Mouse (Mus musculus) ES-E14 (cell line): ENCODE measurements around the gene Fgf11. TPM values are rescaled to one million over a fixed set of nuclear protein-coding genes. Genes with fewer than 3 reads are reported as not detected.
A peak's percentile ranks its signal among the peaks of the same experiment; 100 is the strongest.

Experiments used
- DNase-seq: peaks from one replicate; pipeline ENCODE4 v3.0.0-alpha.2; 2013; ENCODE audit warnings: low read depth, low spot score
- H3K27ac ChIP-seq: 2 replicates; pipeline ENCODE4 v1.5.1; 2012; ENCODE audit warnings: low read depth, mild to moderate bottlenecking, low read length, moderate library complexity, mixed read lengths; ENCODE audit not compliant: poor library complexity, insufficient read depth, severe bottlenecking
- H3K36me3 ChIP-seq: 2 replicates; pipeline ENCODE4 v1.6.1; 2012; ENCODE audit warnings: mild to moderate bottlenecking, low read length, moderate library complexity, mixed read lengths; ENCODE audit not compliant: control insufficient read depth, poor library complexity, insufficient read depth, severe bottlenecking
- H3K4me1 ChIP-seq, 2 experiments: fragments of 150-350 bp in 1 of 2; sonication (generic) in 1 of 2; 2 replicates each; pipeline ENCODE4 v1.6.1; 2012; ENCODE audit warnings: low read length in 2 of 2, mild to moderate bottlenecking in 1 of 2, mixed read lengths in 1 of 2; ENCODE audit not compliant: control insufficient read depth in 2 of 2, insufficient read depth in 2 of 2, poor library complexity in 1 of 2
- H3K4me3 ChIP-seq, 2 experiments: fragments of 150-350 bp in 1 of 2; sonication (generic) in 1 of 2; 2 replicates each; pipeline ENCODE4 v1.5.1; 2012; ENCODE audit warnings: low read length in 2 of 2, low read depth in 1 of 2, mild to moderate bottlenecking in 1 of 2, mixed read lengths in 1 of 2; ENCODE audit not compliant: insufficient read depth in 1 of 2, poor library complexity in 1 of 2, severe bottlenecking in 1 of 2
- H3K9ac ChIP-seq: 2 replicates; pipeline ENCODE4 v1.6.1; 2012; ENCODE audit warnings: low read depth, mild to moderate bottlenecking, low read length, mixed read lengths; ENCODE audit not compliant: poor library complexity, insufficient read depth, severe bottlenecking
- H3K9me3 ChIP-seq: fragments of 150-350 bp; sonication (generic); 2 replicates; pipeline ENCODE4 v1.6.1; 2012; ENCODE audit warnings: low read depth, mild to moderate bottlenecking, low read length; ENCODE audit not compliant: control insufficient read depth, insufficient read depth
- CHD2 ChIP-seq: IDR thresholded peaks from 2 replicates; pipeline ENCODE4 v1.6.1; 2014; ENCODE audit warnings: mild to moderate bottlenecking, low read depth, low read length, inconsistent platforms
- HCFC1 ChIP-seq: IDR thresholded peaks from 2 replicates; pipeline ENCODE4 v1.6.1; 2012; ENCODE audit warnings: low read length, inconsistent platforms, borderline replicate concordance; ENCODE audit not compliant: insufficient read depth
- MAFK ChIP-seq: IDR thresholded peaks from 2 replicates; pipeline ENCODE4 v1.6.1; 2014; ENCODE audit warnings: mild to moderate bottlenecking, low read depth, low read length, inconsistent platforms; ENCODE audit not compliant: insufficient read depth
- ZC3H11A ChIP-seq: IDR thresholded peaks from 2 replicates; pipeline ENCODE4 v1.6.1; 2012; ENCODE audit warnings: low read depth, mild to moderate bottlenecking, inconsistent platforms, low read length, borderline replicate concordance
- ZNF384 ChIP-seq: IDR thresholded peaks from 2 replicates; pipeline ENCODE4 v1.6.1; 2012; ENCODE audit warnings: low read depth, low read length, inconsistent platforms
- in situ Hi-C, 2 experiments: fragments of 600-800 bp; cut with MboI; formaldehyde crosslinking; loops; one replicate each; pipeline ENCODE4 v1.15.1; 2025; ENCODE audit warnings: low sequenced_read_pairs in 2 of 2, inconsistent platforms in 1 of 2; ENCODE audit not compliant: unreplicated experiment in 2 of 2
- total RNA-seq: library from RNA; depleted of rRNA; stranded (reverse); fragments of 300-350 nt; gene quantifications from 2 replicates; pipeline ENCODE4 v1.2.3, GENCODE M21; 2012

Gene Fgf11
- total RNA-seq, 1 experiment: 0.31 TPM

DNA sequence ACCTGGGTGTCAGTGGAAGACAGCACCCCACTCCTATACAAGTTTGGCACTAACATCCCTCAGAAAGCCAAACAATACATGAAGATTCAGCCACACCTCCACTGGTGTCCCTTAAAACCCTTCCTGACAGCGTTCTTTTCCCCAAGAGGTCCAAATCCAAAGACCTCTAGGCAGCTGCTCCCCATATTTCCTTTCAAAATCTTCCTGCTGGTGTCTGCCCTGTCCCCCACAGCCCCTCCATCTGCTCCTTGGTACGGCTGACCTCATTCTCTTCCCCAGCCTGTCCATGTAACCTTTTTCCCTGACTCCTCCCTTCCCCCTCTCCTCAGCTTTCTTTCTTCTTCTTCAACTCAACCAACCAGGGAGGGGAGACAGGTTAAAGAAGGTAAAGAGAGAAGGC is 21.8 kb upstream of the Fgf11 start:
- TF ChIP-seq HCFC1: no peak
- TF ChIP-seq ZNF384: no peak
- no peak for TF ChIP-seq CHD2
- TF ChIP-seq MAFK: no peak
- TF ChIP-seq ZC3H11A: no peak
- peaks cover 0 to 9% of the 10 kb centered on the region in 2 experiments; a peak in 1 of 4 replicates for H3K4me1 ChIP-seq
- H3K9ac ChIP-seq: no peak overlapping the region
- no peak for DNase-seq
- peaks cover 12% of the 10 kb centered on the region; the same call in 1 of the 2 replicates for H3K36me3 ChIP-seq
- no peak overlapping the region for H3K27ac ChIP-seq
- H3K9me3 ChIP-seq: no peaks in the 10 kb centered on the region
- in situ Hi-C loops: no loop called here
- H3K4me3 ChIP-seq: no peak overlapping the region

- Histone ChIP-seq H3K36me3 (peaks cover 9% of the 10 kb centered on the region; the same call in 1 of the 2 replicates), H3K9ac (no peak within 1 kb of the TSS), H3K9me3 (no peaks in the 10 kb centered on the region), H3K4me3 (no peak within 1 kb of the TSS), H3K4me1 (peaks cover 0 to 12% of the 10 kb centered on the region in 2 experiments; a peak in 1 of 4 replicates), H3K27ac (no peak within 1 kb of the TSS)
- DNase-seq: no peak
- in situ Hi-C loops: no loop called here
- no peak for TF ChIP-seq MAFK
- no peak for TF ChIP-seq HCFC1
- no peak for TF ChIP-seq ZNF384
- TF ChIP-seq CHD2: no peak
- no peak for TF ChIP-seq ZC3H11A
Observed at GRCm38 (mm10) chr11:69822080-69822479, 20.4 kb upstream of the Fgf11 start, which contains the start of gene Spem1. Gene Spem1, minus strand, starts transcription at chr11:69822180.

GRCm38 (mm10) chr11:69818871-69819270 is 17.2 kb upstream of the Fgf11 start:
- H3K27ac ChIP-seq: no peak overlapping the region
- no peaks in the 10 kb centered on the region for H3K36me3 ChIP-seq
- in situ Hi-C loops: no loop called here
- no peak for TF ChIP-seq ZNF384
- no peak for TF ChIP-seq HCFC1
- TF ChIP-seq MAFK: no peak
- no peak for TF ChIP-seq CHD2
- TF ChIP-seq ZC3H11A: no peak
- no peaks in the 10 kb centered on the region for H3K9me3 ChIP-seq
- peaks cover 2 to 7% of the 10 kb centered on the region in 2 experiments; a peak in 1 of 4 replicates for H3K4me1 ChIP-seq
- DNase-seq: no peak
- no peak overlapping the region for H3K4me3 ChIP-seq
- H3K9ac ChIP-seq: no peak overlapping the region

- Histone ChIP-seq H3K4me3 (peak within 1 kb of the TSS in 1 of 2 experiments; percentile 24; a peak in 1 of 4 replicates), H3K4me1 (peaks cover 2 to 7% of the 10 kb centered on the region in 2 experiments; a peak in 1 of 4 replicates), H3K36me3 (no peaks in the 10 kb centered on the region), H3K9me3 (no peaks in the 10 kb centered on the region), H3K27ac (no peak within 1 kb of the TSS), H3K9ac (no peak within 1 kb of the TSS)
- no peak for DNase-seq
- in situ Hi-C loops: no loop called here
- TF ChIP-seq MAFK (no peak), ZC3H11A (no peak), CHD2 (no peak), HCFC1 (no peak), ZNF384 (no peak)
Observed at GRCm38 (mm10) chr11:69818365-69818764, 16.7 kb upstream of the Fgf11 start, which contains the start of gene Spem2. Gene Spem2, minus strand, starts transcription at chr11:69818465.
